Mouse (Mus musculus) kidney, postnatal 0 days (tissue): ENCODE measurements around the gene Btbd11. TPM values are rescaled to one million over a fixed set of nuclear protein-coding genes. Genes with fewer than 3 reads are reported as not detected.

ENCODE experiments used
- polyA plus RNA-seq: library from polyadenylated mRNA; unstranded; fragments of >200 nt; fragmentation: Nextera tagmentation; extraction: Ambion mirVana; gene quantifications from 2 replicates; pipeline ENCODE4 v1.2.1, GENCODE M21; 2015

Btbd11 gene
- polyA plus RNA-seq, 1 experiment from 2014 or later: 6.7 TPM

Other genes with a start within 250 kb of the Btbd11 start
- gene Cry1, start 201.8 kb upstream of the Btbd11 start, polyA plus RNA-seq: 28.1 and 28.7 TPM in 2 replicates